Mouse (Mus musculus): Measurements from ENCODE around the gene Pard3b.

Pard3b gene

DNA sequence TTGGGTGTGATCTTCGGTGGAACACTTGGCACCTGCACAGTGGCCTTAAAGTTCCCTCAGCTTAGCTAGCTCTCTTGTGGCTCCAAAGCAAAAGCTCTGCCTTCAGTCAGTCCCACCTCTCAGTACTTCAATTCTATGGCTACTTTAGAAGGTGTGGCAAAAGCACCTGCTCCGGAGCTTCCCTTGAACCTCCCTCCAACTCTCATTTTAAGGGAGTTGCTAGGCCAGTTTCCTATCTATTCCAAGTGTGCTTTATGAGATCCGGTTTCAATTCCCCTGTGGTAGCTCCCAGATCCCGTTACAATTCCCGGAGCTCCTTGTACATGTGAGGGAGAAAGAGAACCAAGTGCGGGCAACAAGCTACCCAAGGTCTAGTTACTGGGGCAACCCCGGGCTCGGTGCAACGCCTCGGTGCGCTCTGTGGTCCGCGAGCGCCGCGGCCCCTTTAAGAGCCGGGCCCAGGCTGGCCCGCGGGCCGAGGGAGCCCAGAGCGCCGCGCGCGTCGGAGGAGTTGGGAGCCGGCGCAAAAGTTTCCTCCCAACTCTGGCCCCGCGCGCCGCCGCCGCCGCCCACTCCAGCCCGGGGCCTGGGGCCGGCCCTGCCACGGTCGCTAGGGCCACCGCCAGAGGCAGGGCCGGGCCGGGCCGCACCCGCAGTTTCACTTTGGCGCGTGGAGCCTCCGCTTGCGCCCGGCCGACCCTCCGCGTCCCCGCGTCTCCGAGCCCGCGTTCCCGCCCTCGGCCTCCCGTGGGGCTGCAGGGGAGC, at the start of gene Pard3b:
TSS of gene Pard3b (plus strand) at position 478 of the 765 bp plus-strand sequence.
- peak; percentile 81 for DNase-seq (ENCODE audit: low spot score)

DNA sequence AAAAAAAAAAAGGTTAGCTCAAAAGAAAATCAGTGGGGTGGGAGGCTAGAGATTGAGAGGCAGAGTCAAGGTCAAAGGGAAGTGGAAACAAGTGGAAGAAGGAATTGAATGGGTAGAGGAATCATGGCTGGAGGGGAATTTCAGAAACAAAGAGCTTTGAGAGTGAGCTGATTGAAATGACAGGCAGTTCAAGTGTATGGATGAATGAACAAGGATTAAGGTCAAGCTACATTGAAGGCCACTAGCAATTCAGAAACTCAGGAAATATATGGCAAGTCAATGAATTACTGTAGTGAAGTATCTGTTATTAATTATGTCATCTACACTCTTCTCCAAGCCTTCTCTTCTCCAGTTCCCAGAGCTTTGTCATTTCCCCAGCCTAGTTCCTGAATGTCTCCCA, 22.4 kb upstream of the Pard3b start:
- peak; percentile 80 for DNase-seq (ENCODE audit: low spot score)

DNA sequence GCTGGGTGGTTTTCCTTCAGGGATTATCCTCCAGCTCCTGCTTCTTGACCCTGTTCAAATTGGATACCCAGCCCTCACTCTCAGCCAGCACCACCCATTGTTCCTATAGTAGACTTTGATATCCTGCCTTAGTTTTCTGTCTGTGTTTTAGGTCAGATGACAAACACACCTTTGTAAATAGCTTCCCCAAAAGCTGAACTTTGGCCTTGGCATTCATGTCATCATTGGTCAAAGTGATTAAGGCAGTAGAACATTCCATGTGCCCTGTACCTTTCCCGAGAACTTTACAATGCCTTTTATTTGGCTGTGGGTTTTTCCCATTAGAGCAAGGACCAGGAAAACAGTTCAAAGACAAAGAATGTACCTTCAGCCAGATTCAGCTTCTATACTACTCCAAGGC, 18.0 kb upstream of the Pard3b start:
- no peak for DNase-seq (ENCODE audit: low spot score)

DNA sequence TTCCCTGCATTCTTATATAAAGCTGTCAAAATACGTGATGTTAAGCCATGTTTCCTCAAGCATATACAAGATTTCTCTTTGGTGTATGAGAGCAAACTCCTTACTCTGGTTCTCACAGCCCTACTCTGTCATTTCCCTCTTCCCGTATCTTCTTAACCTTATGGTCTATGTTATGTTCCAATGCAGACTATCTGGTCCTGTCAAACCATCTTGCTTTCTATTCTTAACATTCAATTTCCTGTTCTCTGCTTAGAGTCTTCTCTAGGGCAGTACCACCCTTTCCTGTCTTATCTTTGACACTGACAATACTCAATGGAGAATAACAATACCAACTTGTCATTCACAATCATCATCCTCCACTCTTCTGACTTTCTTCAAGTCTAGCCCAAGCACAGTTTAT, 8.8 kb upstream of the Pard3b start:
- no peak for DNase-seq (ENCODE audit: low spot score)

DNA sequence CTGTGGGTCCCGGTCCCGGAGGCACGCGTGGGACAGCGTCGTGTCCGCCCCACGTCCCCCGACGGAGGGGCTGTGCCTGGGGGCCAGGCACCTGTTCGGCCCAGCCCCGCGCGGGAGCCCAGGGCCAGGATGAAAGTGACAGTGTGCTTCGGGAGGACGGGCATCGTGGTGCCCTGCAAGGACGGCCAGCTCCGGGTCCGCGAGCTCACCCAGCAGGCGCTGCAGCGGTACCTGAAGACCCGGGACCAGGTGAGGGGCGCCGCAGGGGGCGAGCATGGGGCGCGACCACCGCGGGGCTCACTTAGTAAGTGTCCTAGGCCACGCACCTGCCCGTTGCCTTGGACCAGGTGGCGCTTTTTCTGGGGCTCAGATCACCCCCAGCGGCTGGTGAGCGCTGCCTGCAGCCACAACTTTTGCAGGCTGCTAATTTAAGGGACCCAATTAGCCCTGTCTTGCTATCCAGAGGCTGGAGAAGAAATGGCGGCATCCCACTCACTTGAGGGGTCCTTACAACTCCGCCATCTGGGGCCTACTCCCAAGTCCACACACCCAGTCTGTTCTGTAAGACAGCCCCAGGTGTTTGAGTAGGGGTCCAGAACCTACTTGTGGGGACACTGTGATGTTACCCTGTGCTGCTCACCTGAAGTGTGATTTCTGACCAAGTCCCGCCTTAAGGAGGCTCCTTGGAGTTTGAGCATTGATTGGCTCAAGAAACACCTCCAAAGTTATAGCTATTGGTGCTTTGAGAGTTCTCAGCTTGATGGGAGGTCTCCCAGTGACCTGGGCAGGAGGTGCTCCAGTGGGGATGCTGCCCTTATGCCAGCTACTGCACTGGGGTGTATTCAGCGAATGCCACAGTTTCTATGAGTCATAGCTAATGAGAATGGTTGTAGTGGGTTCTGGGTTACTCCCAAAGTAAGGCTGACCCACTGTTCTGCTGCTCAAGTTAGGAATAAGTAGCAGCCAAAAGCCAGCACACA, 780 bp downstream of the Pard3b start:
- DNase-seq (ENCODE audit: low spot score): peak; percentile 60

DNA sequence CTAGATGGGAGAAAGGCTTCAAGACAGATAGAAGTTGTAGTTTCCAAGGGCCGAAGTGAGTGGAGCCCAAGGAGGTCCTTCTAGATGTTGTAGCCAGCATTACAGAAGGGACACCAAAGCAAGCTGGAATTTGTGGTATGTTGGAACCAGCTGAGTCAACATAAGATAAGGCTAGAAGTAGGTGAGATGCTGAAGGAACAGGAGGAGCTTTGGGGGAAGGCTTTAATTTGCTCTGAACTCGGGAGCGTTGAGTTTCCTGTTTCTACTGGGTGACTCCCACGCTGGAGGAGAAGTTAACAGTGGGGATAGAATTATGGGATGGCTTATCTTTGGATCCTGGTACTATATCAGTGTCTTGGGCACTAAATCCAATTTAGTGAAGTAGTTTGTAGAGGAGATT, 3.3 kb downstream of the Pard3b start:
- no peak for DNase-seq (ENCODE audit: low spot score)

DNA sequence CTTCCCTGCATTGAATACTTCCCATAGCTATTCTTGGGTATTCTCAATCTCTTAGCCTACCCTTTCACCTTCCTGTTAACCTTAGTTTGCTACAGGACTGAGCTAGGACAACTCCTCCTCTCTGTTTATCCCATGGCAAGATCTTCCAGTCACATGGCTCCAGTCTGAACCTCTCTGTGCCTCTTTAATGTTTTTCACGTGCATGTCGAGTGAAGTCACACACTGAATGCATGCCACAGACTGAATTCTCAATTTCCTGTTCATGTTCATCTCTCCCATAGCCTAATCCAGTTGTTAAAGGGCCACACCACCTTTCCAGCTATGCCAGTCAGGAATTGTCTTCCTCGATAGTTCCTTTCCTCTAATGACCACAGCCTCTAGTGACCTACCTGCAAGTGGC, 6.4 kb downstream of the Pard3b start:
- no peak for DNase-seq (ENCODE audit: low spot score)

DNA sequence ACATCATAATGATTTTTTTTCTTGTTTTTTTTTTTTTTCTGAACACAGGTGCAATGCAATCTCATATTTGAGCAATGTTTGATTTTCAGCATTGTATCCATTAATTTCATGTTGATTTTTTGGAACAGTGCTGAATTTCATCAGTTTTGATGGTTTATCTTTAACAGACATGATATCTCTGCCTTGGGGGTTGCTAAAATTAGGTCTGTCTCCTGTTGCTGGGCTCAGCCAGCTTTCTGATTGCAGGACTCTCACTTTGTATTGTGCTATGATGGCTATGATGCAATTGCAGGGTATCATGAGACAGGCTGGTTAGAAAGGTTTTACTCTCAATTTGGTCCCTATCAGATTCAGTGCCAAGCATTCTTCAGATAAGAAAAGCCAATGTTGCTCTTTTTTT, 11.3 kb downstream of the Pard3b start:
- DNase-seq (ENCODE audit: low spot score): no peak

DNA sequence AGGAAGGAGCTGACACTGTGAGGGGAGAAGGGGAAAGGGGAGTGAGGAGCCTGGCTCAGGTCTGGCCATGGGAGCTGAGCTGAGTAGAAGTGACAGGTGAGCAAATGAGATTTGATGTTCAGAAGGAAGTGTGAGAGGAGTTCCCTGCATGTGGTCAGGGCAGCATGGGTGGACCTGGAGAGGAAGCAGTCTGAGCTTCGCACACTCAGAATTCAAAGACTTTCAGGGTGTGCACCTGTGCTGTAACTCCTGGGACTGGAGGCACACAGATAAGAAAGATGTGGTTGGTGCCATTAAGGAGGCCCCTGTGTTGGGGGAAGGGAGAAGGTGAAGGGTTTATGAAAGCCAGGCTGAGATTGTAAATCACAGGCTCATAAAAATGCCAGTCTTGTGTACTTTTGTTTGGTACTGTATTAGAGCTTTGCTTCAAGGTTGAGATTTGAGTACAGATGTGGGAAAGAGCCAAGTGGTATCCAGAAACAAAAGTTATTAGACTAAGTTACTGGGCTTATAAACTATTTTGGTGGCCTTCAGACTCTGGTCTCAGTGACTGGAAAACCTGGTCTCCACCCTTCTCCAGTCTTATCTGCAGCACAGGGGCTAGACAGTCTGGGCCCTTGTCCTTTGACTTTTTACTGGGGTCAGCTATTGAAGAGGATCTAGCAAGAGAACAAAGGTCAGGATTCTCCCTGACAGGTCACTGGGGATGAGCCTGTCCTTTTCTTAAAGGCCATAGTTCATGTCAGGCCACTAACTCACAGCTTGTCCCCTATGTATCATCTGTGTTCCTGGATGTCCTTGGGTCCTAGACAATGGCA, 13.0 kb downstream of the Pard3b start:
- peak; percentile 26 for DNase-seq (ENCODE audit: low spot score)

DNA sequence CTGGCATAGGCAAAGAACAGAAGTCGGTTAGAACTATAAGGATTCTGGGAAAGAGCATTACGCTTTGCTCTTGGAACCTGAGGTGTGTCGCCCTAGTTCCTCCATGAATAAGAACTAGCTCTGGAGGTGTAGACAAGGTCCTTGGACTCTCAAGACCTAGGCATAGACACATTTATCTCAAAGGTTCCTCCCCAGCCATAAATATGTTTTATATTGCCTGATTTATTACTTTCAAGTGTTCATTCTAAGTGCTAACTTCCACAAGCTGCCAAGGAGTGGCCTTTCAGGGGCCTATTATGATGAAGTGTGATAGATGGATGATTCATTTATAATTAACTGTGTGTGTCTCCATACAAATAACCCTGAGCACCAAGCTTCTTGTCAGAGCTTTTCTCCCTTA, 19.1 kb downstream of the Pard3b start:
- no peak for DNase-seq (ENCODE audit: low spot score)

DNA sequence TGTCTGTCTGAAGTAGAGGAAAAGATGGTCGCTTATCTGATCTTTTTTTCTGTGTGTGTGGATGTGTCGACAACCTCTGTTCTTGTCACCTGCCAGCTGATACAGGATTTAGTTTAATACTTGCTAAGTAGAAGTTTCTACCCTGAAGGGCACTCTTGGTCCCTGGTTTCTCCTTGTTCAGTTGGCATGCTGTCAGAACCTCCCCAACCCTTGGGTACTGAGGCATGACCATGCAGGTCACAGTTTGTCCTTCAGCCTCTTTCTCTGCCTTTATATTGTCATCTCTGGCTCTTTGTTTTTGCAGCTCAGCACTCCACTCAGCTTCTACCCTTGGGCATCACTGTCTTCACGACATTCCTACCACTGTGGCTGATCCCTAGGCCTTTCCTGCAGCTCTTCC, 21.3 kb downstream of the Pard3b start:
- DNase-seq (ENCODE audit: low spot score): no peak

DNA sequence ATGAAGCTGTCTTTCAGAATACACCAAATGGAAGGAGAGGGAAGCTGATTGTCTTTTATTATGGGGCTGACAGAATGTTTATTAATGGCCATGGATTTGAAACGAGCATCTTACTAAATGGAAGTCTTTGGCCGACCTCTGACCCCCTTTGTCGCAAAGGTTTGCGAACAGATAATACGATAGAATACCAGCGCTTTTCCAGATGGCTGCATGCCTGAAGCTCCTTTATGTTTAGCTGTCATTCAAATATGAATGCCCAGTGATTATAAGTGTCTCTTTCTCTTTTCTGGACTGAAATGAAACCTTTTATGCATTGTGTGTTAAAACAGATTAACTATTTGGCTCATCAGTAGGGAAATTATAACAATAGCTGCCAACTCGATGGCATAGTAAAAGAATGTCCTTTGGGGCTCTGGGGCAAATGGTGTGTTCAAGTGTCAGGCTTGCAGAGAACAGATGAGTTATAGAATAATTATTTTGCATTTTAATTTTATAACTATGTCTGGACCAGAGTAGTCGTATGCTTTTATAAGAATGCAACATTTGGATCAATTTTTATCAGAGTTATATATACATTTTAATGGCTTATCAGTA, 46.7 kb downstream of the Pard3b start:
- DNase-seq (ENCODE audit: low spot score): peak; percentile 91

DNA sequence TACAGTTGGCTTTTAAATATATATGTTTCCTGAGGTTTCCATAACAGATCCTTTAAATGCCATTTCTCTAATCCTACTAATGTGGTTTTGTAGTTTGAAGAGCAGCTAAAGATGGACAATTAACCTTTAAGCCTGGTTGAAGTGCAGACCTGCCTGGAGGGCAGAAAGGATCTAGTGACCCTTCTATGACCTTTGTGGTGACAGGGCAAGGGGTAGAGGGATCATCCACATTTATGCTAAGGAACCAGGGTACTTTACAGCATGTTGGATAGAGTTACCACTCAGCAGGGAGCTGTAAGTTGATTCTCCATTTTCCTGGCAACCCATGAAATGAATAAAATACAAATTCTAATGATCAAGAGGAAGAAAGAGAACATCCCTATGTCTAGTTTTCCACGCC, 47.3 kb downstream of the Pard3b start:
- DNase-seq (ENCODE audit: low spot score): peak; percentile 43

DNA sequence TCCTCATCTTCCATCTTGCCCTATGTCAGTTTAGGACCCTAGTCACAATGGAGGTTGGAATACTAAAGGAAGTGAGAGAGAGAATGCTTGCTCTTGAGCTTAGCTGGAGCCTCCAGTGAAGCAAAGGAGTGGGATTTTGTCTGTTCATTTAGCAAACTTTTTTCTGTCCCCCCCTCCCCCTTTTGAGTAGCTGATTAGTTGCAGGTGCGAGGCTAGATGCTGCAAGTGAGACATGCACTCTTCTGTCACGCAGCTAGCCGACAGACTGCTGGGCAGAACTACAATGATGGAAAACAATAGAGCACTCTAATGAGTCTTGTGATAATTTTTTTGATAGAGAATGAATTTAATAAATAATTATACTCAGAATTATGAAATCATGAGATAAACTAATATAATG, 49.7 kb downstream of the Pard3b start:
- DNase-seq (ENCODE audit: low spot score): no peak

DNA sequence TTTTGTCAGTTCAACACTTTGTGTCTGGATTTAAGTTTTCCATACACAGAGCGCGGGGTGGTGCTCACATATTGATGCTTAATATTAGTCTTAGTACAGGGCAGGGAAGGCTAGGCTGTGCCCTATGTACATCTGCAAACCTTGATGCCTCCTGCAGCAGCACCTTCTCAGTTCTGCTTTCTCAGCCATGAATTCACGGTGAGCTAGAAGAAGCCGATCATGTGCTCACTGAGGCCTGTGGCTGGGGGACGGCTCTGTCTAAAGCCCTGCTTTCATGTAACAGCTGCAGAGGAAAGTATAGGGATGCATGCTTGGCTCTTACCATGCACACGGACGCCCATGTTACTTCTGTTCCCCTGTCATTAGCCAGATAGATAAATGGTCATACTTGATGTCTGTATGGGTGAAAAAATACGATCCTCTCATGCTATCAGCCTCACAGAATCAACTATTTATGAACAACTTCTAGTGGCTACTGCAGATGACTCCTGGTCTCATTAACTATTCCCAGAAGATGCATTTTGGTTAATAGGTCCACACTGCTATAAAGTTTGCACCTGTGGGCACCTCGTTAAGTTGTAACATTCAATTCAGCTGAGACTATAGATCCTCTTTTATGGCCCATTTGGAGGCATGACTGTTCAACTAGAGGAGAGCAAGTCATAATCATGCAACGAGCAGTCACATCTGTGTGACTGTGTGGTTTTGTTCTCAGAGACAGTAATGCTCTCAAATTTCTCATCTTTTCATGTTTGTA, 60.0 kb downstream of the Pard3b start:
- no peak for DNase-seq (ENCODE audit: low spot score)

DNA sequence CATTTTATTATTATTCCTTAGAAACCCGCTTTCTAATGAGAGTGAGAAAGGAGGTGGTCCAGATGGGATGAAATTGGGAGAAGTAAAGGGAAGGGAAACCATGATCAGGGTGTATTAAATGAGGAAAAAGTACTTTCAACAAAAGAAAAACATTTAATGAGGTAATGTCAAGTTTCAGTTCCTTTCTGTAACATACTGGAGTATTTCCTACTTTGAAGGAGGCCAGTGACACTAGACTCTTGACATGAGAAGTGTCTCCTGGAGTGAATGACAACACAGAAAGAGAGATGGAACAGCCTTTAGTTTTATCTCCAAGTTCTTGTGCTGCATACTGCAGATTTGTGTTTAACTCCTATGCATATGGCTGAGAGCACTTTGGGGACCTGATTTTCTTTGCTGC, 71.2 kb downstream of the Pard3b start:
- no peak for DNase-seq (ENCODE audit: low spot score)

DNA sequence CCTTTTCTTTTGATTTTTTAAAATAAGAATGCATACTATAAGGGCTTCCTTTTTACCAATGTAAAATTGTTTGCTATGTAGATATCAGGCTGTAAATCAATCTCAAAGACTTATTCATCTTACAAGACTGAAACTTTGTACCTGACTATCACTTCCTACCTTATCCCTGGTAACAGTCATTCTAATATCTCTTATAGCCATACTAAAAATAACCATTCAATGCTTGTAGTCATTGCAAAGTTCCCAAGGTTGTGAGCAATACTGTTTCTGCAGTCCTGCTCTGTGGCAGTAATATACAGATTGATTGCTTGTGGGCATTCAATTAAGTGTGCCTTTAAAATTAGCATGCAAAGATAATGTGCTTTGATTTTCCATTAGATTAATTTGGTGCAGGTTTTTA, 72.9 kb downstream of the Pard3b start:
- DNase-seq (ENCODE audit: low spot score): no peak

DNA sequence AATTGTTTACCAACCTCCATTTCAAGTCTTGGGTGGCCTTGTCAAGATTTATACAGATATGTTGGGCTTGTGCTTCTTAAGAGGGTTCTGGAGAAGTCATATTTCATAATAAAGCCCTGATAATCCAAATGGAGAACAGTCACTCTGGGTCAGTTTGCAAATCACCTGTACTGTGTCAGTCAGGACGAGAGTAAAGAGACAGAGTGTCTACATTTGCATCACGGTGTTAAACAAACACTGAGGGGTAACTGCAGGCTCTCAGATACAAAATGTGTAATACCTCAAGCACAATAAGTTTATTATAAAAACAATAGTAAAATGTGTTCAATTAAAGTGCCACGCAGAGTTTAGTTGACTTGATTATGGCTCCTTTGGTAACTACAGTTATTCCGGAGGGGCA, 91.0 kb downstream of the Pard3b start:
- no peak for DNase-seq (ENCODE audit: low spot score)

DNA sequence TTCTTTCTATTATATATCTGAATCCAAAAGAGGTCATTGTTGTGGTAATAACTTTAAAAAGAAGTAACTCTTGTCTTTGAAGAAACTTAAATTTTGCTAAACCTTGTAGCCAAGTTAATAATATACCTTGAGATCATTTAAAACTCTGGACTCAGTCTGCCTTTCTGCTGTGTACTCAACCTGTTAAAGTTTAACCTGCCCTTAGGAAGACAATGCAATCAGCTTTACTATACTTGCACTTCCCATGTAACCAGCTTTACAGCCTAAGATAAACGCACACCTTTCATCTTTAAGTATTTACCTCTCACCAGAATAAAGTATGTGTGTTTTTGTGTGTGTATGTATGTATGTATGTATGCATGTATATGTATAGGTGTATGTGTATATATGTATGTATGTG, 97.9 kb downstream of the Pard3b start:
- DNase-seq (ENCODE audit: low spot score): no peak

DNA sequence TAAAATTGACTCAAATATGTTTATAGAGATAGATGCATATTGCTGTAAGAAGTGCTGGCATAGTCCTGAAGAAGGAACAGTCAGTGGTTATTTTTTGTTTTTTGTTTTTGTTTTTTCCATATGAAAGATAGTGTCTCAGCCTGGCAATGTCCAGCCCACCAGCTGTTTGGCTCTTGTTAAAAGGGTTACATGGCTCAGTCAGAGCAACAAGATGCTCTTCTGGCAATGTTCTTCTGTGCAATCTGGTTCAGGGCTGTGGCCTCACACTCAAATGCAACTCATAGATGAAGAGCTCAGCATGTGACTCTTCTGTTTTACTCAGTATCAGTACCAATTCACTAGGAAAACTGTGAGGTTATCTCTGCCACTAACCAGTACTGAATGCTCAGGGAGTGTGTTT, 104.2 kb downstream of the Pard3b start:
- DNase-seq (ENCODE audit: low spot score): no peak

DNA sequence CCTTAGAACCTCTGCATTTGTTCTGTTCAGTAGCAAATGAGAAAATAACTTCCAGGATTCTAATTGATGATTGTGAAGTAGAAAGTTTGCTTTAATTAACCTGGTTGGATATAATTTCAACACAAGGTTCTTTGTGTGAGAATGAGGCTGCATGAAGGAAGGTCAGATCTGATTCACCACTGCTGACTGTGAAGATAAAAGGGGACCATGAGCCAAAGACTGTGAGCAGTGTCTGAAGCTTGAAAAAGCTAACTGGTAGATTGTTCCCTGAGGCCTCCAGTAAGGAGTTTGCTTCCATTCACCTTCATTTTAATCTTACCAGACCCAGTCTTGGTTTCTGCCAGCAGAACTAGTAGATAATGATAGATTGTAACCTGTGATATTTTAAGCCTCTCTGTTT, 108.9 kb downstream of the Pard3b start:
- DNase-seq (ENCODE audit: low spot score): no peak
